Mouse (Mus musculus): ENCODE results near the gene Gm3646. TPM values are rescaled to one million over a fixed set of nuclear protein-coding genes. Genes with fewer than 3 reads are reported as not detected.

Gene Gm3646
- 1.1 and 1.3 TPM in 2 replicates for polyA plus RNA-seq (2014; fragmentation: Nextera tagmentation; extraction: Ambion mirVana)

DNA sequence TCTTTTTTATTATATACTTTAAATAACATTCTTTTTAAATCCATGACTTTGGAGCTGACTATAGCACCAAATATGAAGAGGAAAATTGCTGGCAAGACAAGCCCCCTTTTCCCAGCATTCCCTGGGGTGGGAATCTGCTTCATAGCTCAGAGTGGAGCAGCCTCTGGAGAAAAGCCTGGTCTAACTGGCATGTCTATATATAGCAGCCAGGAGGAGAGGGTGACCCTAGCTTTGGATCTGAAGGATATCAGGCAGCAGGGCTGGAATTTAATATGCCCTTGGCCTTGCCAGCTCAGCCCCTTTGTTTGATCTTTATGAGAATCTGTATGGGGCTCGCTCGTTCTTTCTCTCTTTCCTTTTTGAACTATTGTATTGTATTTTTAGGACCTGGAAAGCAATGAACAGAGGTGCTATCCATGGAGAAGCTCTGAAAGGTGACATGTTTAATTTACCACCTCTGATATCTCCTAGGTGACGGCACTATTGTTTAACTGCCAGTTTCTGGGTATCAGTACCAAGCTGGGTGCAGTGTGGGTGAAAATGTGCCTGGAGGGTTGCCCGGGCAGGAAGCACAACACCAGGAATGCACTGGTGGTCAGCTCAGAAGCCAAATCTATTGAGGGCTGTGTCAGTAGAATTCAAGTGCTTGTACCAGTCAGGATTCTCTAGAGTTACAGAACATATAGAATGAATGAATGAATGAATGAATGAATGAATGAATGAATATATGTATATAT, at the start of gene Gm3646:
TSS of gene Gm3646 (minus strand) at position 90 of the 737 bp plus-strand sequence.
- Histone ChIP-seq H3K27me3 (ENCODE audit: control insufficient read depth, insufficient read depth, low read length) (no peaks in the 10 kb centered on the region), H3K4me1 (ENCODE audit: control insufficient read depth, insufficient read depth, low read length) (no peaks in the 10 kb centered on the region), H3K4me2 (no peak within 1 kb of the TSS), H3K27ac (ENCODE audit: low read depth, low read length) (peak within 1 kb of the TSS; percentile 46), H3K9me3 (replicated peaks; ENCODE audit: control insufficient read depth, low read length) (no peaks in the 10 kb centered on the region), H3K9ac (ENCODE audit: low read depth, low read length) (no peak within 1 kb of the TSS), H3K4me3 (ENCODE audit: low read depth, low read length) (no peak within 1 kb of the TSS), H3K36me3 (ENCODE audit: control insufficient read depth, insufficient read depth, low read length) (no peaks in the 10 kb centered on the region)
- no peak for ATAC-seq (replicated peaks; ENCODE audit: insufficient number of reproducible peaks, low FRiP score, low TSS enrichment)
- WGBS (ENCODE audit: insufficient replicate concordance): 60% methylated on average over 4 of the region's 4 CpGs

- Histone ChIP-seq H3K36me3 (ENCODE audit: control insufficient read depth, insufficient read depth, low read length) (no peaks in the 10 kb centered on the region), H3K9me3 (replicated peaks; ENCODE audit: control insufficient read depth, low read length) (no peaks in the 10 kb centered on the region), H3K27me3 (ENCODE audit: control insufficient read depth, insufficient read depth, low read length) (no peaks in the 10 kb centered on the region), H3K4me3 (ENCODE audit: low read depth, low read length) (no peak overlapping the region), H3K4me2 (no peak overlapping the region), H3K27ac (ENCODE audit: low read depth, low read length) (no peak overlapping the region), H3K9ac (ENCODE audit: low read depth, low read length) (no peak overlapping the region), H3K4me1 (ENCODE audit: control insufficient read depth, insufficient read depth, low read length) (peaks cover 3% of the 10 kb centered on the region; the same call in 1 of the 2 replicates)
- WGBS (ENCODE audit: insufficient replicate concordance): 69% methylated on average over 7 of the region's 7 CpGs
- no peak for ATAC-seq (replicated peaks; ENCODE audit: insufficient number of reproducible peaks, low FRiP score, low TSS enrichment)
Measured at GRCm38 (mm10) chr1:39847066-39847465, 41.9 kb upstream of the Gm3646 start.

DNA sequence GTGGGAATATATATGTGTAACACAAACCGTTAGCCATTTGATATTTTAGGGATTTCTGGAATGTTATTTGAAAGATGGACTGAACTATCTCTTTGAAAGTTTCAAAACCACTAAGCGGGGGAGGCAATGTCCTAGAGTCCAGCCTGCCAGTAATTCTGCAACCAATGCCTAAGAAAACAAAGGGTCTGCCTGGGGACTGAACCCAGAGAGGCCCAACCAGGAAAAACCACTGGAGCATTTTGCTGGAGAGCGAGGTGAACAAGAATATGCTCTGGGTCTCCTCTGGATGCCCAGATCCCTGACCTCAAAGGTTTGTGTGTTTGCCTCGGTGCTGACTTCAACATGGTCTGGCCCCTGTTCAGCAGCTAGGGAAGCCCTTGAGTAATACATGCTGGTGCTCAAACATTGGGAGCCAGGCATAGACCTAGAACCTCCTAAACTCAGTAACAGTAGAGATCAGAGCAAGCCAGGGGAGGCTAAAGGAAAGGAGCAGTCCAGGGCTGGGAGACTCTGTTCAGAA, 41.0 kb upstream of the Gm3646 start:
- no peak overlapping the region for H3K27ac ChIP-seq (ENCODE audit: low read depth, low read length)
- no peak overlapping the region for H3K4me3 ChIP-seq (ENCODE audit: low read depth, low read length)
- no peaks in the 10 kb centered on the region for H3K9me3 ChIP-seq (replicated peaks; ENCODE audit: control insufficient read depth, low read length)
- no peaks in the 10 kb centered on the region for H3K36me3 ChIP-seq (ENCODE audit: control insufficient read depth, insufficient read depth, low read length)
- peaks cover under 1% of the 10 kb centered on the region; the same call in 1 of the 2 replicates for H3K4me1 ChIP-seq (ENCODE audit: control insufficient read depth, insufficient read depth, low read length)
- H3K27me3 ChIP-seq (ENCODE audit: control insufficient read depth, insufficient read depth, low read length): no peaks in the 10 kb centered on the region
- H3K4me2 ChIP-seq: no peak overlapping the region
- no peak overlapping the region for H3K9ac ChIP-seq (ENCODE audit: low read depth, low read length)
- ATAC-seq (replicated peaks; ENCODE audit: insufficient number of reproducible peaks, low FRiP score, low TSS enrichment): no peak
- WGBS (ENCODE audit: insufficient replicate concordance): 60% methylated on average over 4 of the region's 4 CpGs

- H3K4me3 ChIP-seq (ENCODE audit: low read depth, low read length): no peak overlapping the region
- no peak overlapping the region for H3K27ac ChIP-seq (ENCODE audit: low read depth, low read length)
- H3K4me1 ChIP-seq (ENCODE audit: control insufficient read depth, insufficient read depth, low read length): peaks cover 13% of the 10 kb centered on the region
- no peaks in the 10 kb centered on the region for H3K9me3 ChIP-seq (replicated peaks; ENCODE audit: control insufficient read depth, low read length)
- H3K36me3 ChIP-seq (ENCODE audit: control insufficient read depth, insufficient read depth, low read length): no peaks in the 10 kb centered on the region
- 78% methylated on average over 5 of the region's 5 CpGs for WGBS (ENCODE audit: insufficient replicate concordance)
- H3K4me2 ChIP-seq: no peak overlapping the region
- H3K9ac ChIP-seq (ENCODE audit: low read depth, low read length): no peak overlapping the region
- no peaks in the 10 kb centered on the region for H3K27me3 ChIP-seq (ENCODE audit: control insufficient read depth, insufficient read depth, low read length)
- ATAC-seq (replicated peaks; ENCODE audit: insufficient number of reproducible peaks, low FRiP score, low TSS enrichment): no peak
Measured at GRCm38 (mm10) chr1:39843328-39843727, 38.2 kb upstream of the Gm3646 start.

GRCm38 (mm10) chr1:39842218-39843007, 37.3 kb upstream of the Gm3646 start:
- H3K4me3 ChIP-seq (ENCODE audit: low read depth, low read length): no peak overlapping the region
- no peaks in the 10 kb centered on the region for H3K27me3 ChIP-seq (ENCODE audit: control insufficient read depth, insufficient read depth, low read length)
- peaks cover 14% of the 10 kb centered on the region for H3K4me1 ChIP-seq (ENCODE audit: control insufficient read depth, insufficient read depth, low read length)
- H3K36me3 ChIP-seq (ENCODE audit: control insufficient read depth, insufficient read depth, low read length): no peaks in the 10 kb centered on the region
- ATAC-seq (replicated peaks; ENCODE audit: insufficient number of reproducible peaks, low FRiP score, low TSS enrichment): no peak
- no peaks in the 10 kb centered on the region for H3K9me3 ChIP-seq (replicated peaks; ENCODE audit: control insufficient read depth, low read length)
- no peak overlapping the region for H3K27ac ChIP-seq (ENCODE audit: low read depth, low read length)
- WGBS (ENCODE audit: insufficient replicate concordance): 73% methylated on average over 14 of the region's 14 CpGs
- H3K4me2 ChIP-seq: no peak overlapping the region
- H3K9ac ChIP-seq (ENCODE audit: low read depth, low read length): no peak overlapping the region

DNA sequence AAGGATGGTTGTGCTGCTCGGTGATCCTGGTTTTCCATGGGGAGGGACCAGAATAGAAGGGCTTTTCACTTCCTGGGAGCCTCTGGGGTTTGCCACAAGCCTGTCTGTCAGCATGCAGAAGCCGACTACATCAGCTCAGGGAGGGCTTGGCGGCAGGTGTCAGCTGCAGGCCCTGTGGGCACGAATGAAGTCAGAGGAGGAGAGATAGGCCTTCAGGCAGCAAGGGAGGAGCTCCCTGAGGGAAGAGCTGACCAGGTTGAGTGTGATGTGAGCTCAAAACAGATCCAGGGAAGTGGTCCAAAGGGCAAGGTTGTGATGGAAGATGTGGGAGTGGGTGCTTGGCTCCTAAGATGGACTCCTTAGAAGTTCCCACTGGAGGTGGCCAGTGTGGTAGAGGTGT, 35.7 kb upstream of the Gm3646 start:
- WGBS (ENCODE audit: insufficient replicate concordance): 30% methylated on average over 4 of the region's 4 CpGs
- no peak overlapping the region for H3K27ac ChIP-seq (ENCODE audit: low read depth, low read length)
- H3K9me3 ChIP-seq (replicated peaks; ENCODE audit: control insufficient read depth, low read length): no peaks in the 10 kb centered on the region
- H3K27me3 ChIP-seq (ENCODE audit: control insufficient read depth, insufficient read depth, low read length): no peaks in the 10 kb centered on the region
- no peaks in the 10 kb centered on the region for H3K36me3 ChIP-seq (ENCODE audit: control insufficient read depth, insufficient read depth, low read length)
- no peak overlapping the region for H3K4me3 ChIP-seq (ENCODE audit: low read depth, low read length)
- H3K4me1 ChIP-seq (ENCODE audit: control insufficient read depth, insufficient read depth, low read length): peaks cover 14% of the 10 kb centered on the region
- ATAC-seq (replicated peaks; ENCODE audit: insufficient number of reproducible peaks, low FRiP score, low TSS enrichment): no peak
- H3K4me2 ChIP-seq: no peak overlapping the region
- no peak overlapping the region for H3K9ac ChIP-seq (ENCODE audit: low read depth, low read length)

DNA sequence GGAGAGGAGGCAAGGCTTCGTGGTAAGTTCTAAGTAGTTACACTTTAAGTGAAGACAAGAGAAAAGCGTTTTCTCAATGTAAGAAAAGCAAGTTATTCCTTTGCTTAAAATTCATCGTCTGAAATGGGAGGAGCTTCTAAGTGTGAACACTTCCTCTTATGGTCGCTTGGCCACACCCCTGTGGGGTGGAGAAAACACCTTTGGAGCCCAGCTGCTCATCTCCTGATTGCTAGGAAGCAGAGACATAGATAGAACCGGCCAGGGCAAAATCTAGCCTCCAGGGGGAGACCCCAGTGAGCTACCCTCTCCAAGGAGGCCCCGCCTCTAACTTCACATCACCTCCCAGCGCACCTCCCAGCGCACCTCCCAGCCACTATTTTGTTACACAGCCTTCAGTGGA, 34.7 kb upstream of the Gm3646 start:
- 52% methylated on average over 8 of the region's 8 CpGs for WGBS (ENCODE audit: insufficient replicate concordance)
- peak overlapping the region; percentile 35; the same call in 1 of the 2 replicates for H3K4me2 ChIP-seq
- no peaks in the 10 kb centered on the region for H3K27me3 ChIP-seq (ENCODE audit: control insufficient read depth, insufficient read depth, low read length)
- no peak overlapping the region for H3K27ac ChIP-seq (ENCODE audit: low read depth, low read length)
- H3K36me3 ChIP-seq (ENCODE audit: control insufficient read depth, insufficient read depth, low read length): no peaks in the 10 kb centered on the region
- H3K4me3 ChIP-seq (ENCODE audit: low read depth, low read length): no peak overlapping the region
- no peaks in the 10 kb centered on the region for H3K9me3 ChIP-seq (replicated peaks; ENCODE audit: control insufficient read depth, low read length)
- H3K4me1 ChIP-seq (ENCODE audit: control insufficient read depth, insufficient read depth, low read length): peaks cover 14% of the 10 kb centered on the region
- no peak for ATAC-seq (replicated peaks; ENCODE audit: insufficient number of reproducible peaks, low FRiP score, low TSS enrichment)
- no peak overlapping the region for H3K9ac ChIP-seq (ENCODE audit: low read depth, low read length)

GRCm38 (mm10) chr1:39839217-39839616, 34.1 kb upstream of the Gm3646 start:
- Histone ChIP-seq H3K4me2 (peak overlapping the region; percentile 35), H3K4me3 (ENCODE audit: low read depth, low read length) (no peak overlapping the region), H3K36me3 (ENCODE audit: control insufficient read depth, insufficient read depth, low read length) (no peaks in the 10 kb centered on the region), H3K9me3 (replicated peaks; ENCODE audit: control insufficient read depth, low read length) (0 out of 2 replicates have a peak, but pooled peaks cover 2% of the 10 kb centered on the region), H3K9ac (ENCODE audit: low read depth, low read length) (no peak overlapping the region), H3K27ac (ENCODE audit: low read depth, low read length) (no peak overlapping the region), H3K4me1 (ENCODE audit: control insufficient read depth, insufficient read depth, low read length) (peaks cover 14% of the 10 kb centered on the region), H3K27me3 (ENCODE audit: control insufficient read depth, insufficient read depth, low read length) (no peaks in the 10 kb centered on the region)
- no peak; the same call in 1 of the 2 replicates for ATAC-seq (replicated peaks; ENCODE audit: insufficient number of reproducible peaks, low FRiP score, low TSS enrichment)
- 43% methylated on average over 10 of the region's 10 CpGs for WGBS (ENCODE audit: insufficient replicate concordance)

All from heart, embryonic 11.5 days (tissue).